Mouse (Mus musculus) adrenal gland, postnatal 25 days (tissue): ENCODE data around the gene Tmod4. TPM values are rescaled to one million over a fixed set of nuclear protein-coding genes. Genes with fewer than 3 reads are reported as not detected.
A peak's percentile ranks its signal among the peaks of the same experiment; 100 is the strongest.

Experiments used
- DNase-seq: peaks from one replicate; pipeline ENCODE4 v3.0.0; 2021; ENCODE audit warnings: mixed read lengths
- microRNA-seq, 2 experiments: library from miRNA; unstranded; fragments of <30 nt; microRNA quantifications; one replicate each; pipeline ENCODE4 v1.2.0; 2021
- total RNA-seq: library from RNA; stranded (reverse); gene quantifications from 2 replicates; pipeline ENCODE4 v1.2.3, GENCODE M21; 2021

Tmod4 gene
- total RNA-seq, 1 experiment from 2014 or later: 1.0 TPM

DNA sequence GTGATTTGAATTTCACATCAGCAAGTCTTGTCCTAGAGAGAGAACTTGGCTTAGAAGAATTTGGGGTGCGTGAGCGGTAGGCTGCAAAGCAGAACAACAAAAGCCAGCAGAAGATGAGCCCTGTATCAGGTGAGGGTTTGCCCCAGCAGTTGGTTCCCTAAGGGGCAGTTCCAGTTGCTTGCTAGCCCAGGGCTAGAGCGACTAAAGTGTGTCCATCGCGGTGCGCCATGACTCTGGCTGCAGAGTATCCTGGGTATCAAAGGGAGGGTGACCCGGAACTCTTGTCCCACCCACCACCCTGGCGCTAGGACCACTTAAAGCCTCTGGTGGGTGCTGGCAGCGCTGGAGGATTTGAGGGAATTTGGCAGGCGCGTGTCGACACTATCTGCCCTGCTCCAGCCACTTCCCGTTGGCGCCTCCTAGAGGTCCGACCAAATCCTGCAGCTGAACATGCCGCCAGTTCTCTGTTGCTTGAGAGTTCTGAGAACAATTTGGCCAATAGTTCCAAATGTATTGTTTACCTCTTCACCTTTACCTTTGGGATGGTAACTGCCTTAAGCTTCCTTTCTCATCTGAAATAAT lies 49.8 kb downstream of the Tmod4 start:
- peak; percentile 88 for DNase-seq

- no peak for DNase-seq
These were observed 52.2 kb downstream of the Tmod4 start for GRCm38 (mm10) chr3:95176500-95176899.

DNA sequence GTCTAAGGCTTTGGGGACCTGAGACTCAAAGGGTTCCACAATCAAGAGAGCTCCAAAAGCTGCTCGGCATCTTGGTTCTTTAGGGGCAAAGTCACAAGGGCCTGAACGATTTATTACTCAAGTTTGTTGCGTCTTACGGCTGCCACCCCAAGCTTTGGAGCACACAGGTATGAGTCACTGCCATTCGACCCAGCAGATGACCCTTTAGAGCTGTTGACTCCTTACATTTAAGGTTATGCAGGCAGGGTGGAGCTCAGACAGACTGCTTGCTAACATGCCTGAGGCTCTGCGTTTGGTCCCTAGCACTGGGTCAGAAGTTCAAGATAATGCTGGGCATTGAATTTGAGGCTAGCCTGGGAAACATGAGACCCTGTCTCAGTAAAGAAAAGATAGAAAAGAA lies 53.3 kb downstream of the Tmod4 start:
- DNase-seq: no peak

Small RNAs within 50 kb of the gene (microRNA-seq; reads per million reads assigned to microRNA genes)
- gene Mir8099-1: 0 reads per million in 2 experiments

Other genes starting within 250 kb of the Tmod4 start
- gene Psmb4, start 237.5 kb upstream of the Tmod4 start, total RNA-seq: 312 and 325 TPM in 2 replicates
- gene Selenbp1, start 191.4 kb upstream of the Tmod4 start, total RNA-seq: 59.0 and 88.0 TPM in 2 replicates
- 27.5 and 36.2 TPM in 2 replicates for gene Rfx5, start 170.4 kb upstream of the Tmod4 start, total RNA-seq
- 58.1 and 61.8 TPM in 2 replicates for gene Pi4kb, start 149.7 kb upstream of the Tmod4 start, total RNA-seq
- 25.6 and 44.9 TPM in 2 replicates for gene Zfp687, start 109.0 kb upstream of the Tmod4 start, total RNA-seq
- gene Psmd4, start 81.9 kb upstream of the Tmod4 start, total RNA-seq: 261 and 282 TPM in 2 replicates
- gene Pip5k1a, start 17.5 kb upstream of the Tmod4 start, total RNA-seq: 39.5 and 43.1 TPM in 2 replicates
- gene Vps72, start 13.5 kb upstream of the Tmod4 start, total RNA-seq: 68.4 and 72.5 TPM in 2 replicates
- gene Scnm1, start 9.5 kb downstream of the Tmod4 start, total RNA-seq: 35.1 and 40.6 TPM in 2 replicates
- gene Lysmd1, start 9.6 kb downstream of the Tmod4 start, total RNA-seq: 13.8 and 14.8 TPM in 2 replicates
- gene Tnfaip8l2, start 17.9 kb downstream of the Tmod4 start, total RNA-seq: 1.1 TPM in 1 of 2 replicates, not detected in the other
- 3.9 and 5.0 TPM in 2 replicates for gene Sema6c, start 36.0 kb downstream of the Tmod4 start, total RNA-seq
- 25.8 and 33.1 TPM in 2 replicates for gene Gabpb2, start 93.4 kb downstream of the Tmod4 start, total RNA-seq
- 94.6 and 101 TPM in 2 replicates for gene Cdc42se1, start 104.3 kb downstream of the Tmod4 start, total RNA-seq
- gene Mllt11, start 107.7 kb downstream of the Tmod4 start, total RNA-seq: 7.6 and 8.9 TPM in 2 replicates
- gene Gm128, start 117.1 kb downstream of the Tmod4 start, total RNA-seq: 0.24 TPM in 1 of 2 replicates, not detected in the other
- 0.24 TPM in 1 of 2 replicates, not detected in the other for gene Bnipl, start 126.7 kb downstream of the Tmod4 start, total RNA-seq
- gene Mindy1, start 156.9 kb downstream of the Tmod4 start, total RNA-seq: 164 and 181 TPM in 2 replicates
- gene Prune1, start 157.6 kb downstream of the Tmod4 start, total RNA-seq: 27.9 and 38.2 TPM in 2 replicates
- 1.2 and 1.3 TPM in 2 replicates for gene Anxa9, start 182.7 kb downstream of the Tmod4 start, total RNA-seq
- gene Cers2, start 190.3 kb downstream of the Tmod4 start, total RNA-seq: 253 and 254 TPM in 2 replicates
- 33.8 and 35.0 TPM in 2 replicates for gene Setdb1, start 232.7 kb downstream of the Tmod4 start, total RNA-seq